Mouse (Mus musculus) embryonic facial prominence, embryonic 11.5 days (tissue): ENCODE measurements at regions not wholly inside any gene's neighbourhood (a gene's known extent, or its start where the extent isn't known, plus 50 kb on each side); places are given as distances from the start of the nearest gene placed in this dataset.

ENCODE experiments used
- ATAC-seq: fragments of 200-750 bp; cut with Nextera tagmentation; replicated peaks from 2 replicates; pipeline ENCODE4 v1.8.0; 2017; ENCODE audit warnings: low read depth; ENCODE audit not compliant: insufficient number of reproducible peaks, low FRiP score, low TSS enrichment
- DNase-seq: peaks from one replicate; pipeline ENCODE4 v3.0.0-alpha.2; 2015; ENCODE audit warnings: low spot score
- H3K27ac ChIP-seq: fragments of 300-500 bp; sonication (generic); replicated peaks from 2 replicates; pipeline ENCODE4 v1.5.1; 2014; ENCODE audit warnings: mild to moderate bottlenecking, low read depth, low read length, control low read depth
- H3K27me3 ChIP-seq: fragments of 300-500 bp; sonication (generic); 2 replicates; pipeline ENCODE4 v1.6.1; 2014; ENCODE audit warnings: mild to moderate bottlenecking, low read length, moderate library complexity, mixed read lengths; ENCODE audit not compliant: control insufficient read depth, insufficient read depth
- H3K36me3 ChIP-seq: fragments of 300-500 bp; sonication (generic); replicated peaks from 2 replicates; pipeline ENCODE4 v1.6.1; 2014; ENCODE audit warnings: low read depth, mild to moderate bottlenecking, low read length, moderate library complexity, mixed read lengths; ENCODE audit not compliant: control insufficient read depth, insufficient read depth
- H3K4me1 ChIP-seq: fragments of 300-500 bp; sonication (generic); 2 replicates; pipeline ENCODE4 v1.6.1; 2014; ENCODE audit warnings: low read length, mixed read lengths; ENCODE audit not compliant: control insufficient read depth, insufficient read depth
- H3K4me2 ChIP-seq: fragments of 300-500 bp; sonication (generic); 2 replicates; pipeline ENCODE4 v1.6.1; 2014; ENCODE audit warnings: low read depth, mild to moderate bottlenecking, control low read depth, low read length, moderate library complexity
- H3K4me3 ChIP-seq: fragments of 300-500 bp; sonication (generic); 2 replicates; pipeline ENCODE4 v1.5.1; 2014; ENCODE audit warnings: low read depth, low read length, control low read depth
- H3K9ac ChIP-seq: fragments of 300-500 bp; sonication (generic); replicated peaks from 2 replicates; pipeline ENCODE4 v1.6.1; 2014; ENCODE audit warnings: mild to moderate bottlenecking, control low read depth, low read length
- H3K9me3 ChIP-seq: fragments of 300-500 bp; sonication (generic); replicated peaks from 2 replicates; pipeline ENCODE4 v1.6.1; 2016; ENCODE audit warnings: mild to moderate bottlenecking, low read length, inconsistent platforms, mixed read lengths; ENCODE audit not compliant: control insufficient read depth
- WGBS: fragments of 180-500 bp; shearing (Covaris S2); extraction: QIAGEN DNeasy Blood & Tissue Kit; methylation state at CpG from one replicate; pipeline ENCODE4 v1.1.7; 2014; 5-methylcytosine and 5-hydroxymethylcytosine counted together

- DNase-seq = peak; percentile 34
- WGBS = 64% methylated on average over 4 of the region's 4 CpGs
- no peak overlapping the region for H3K9ac ChIP-seq
- H3K27me3 ChIP-seq = no peaks in the 10 kb centered on the region
- peaks cover 9% of the 10 kb centered on the region for H3K4me1 ChIP-seq
- no peak for ATAC-seq
- no peaks in the 10 kb centered on the region for H3K9me3 ChIP-seq
- no peak overlapping the region for H3K4me2 ChIP-seq
- H3K36me3 ChIP-seq = no peaks in the 10 kb centered on the region
- no peak overlapping the region for H3K27ac ChIP-seq
- H3K4me3 ChIP-seq = no peak overlapping the region
Measured at GRCm38 (mm10) chr5:111897568-111897967, 163.8 kb downstream of the Gm26897 start.

- H3K4me2 ChIP-seq = no peak overlapping the region
- H3K9me3 ChIP-seq = no peaks in the 10 kb centered on the region
- H3K4me3 ChIP-seq = no peak overlapping the region
- no peak overlapping the region for H3K27ac ChIP-seq
- H3K9ac ChIP-seq = no peak overlapping the region
- 62% methylated on average over 12 of the region's 12 CpGs for WGBS
- ATAC-seq (no peak), DNase-seq (no peak)
- peaks cover 6% of the 10 kb centered on the region for H3K4me1 ChIP-seq
- no peaks in the 10 kb centered on the region for H3K27me3 ChIP-seq
- no peaks in the 10 kb centered on the region for H3K36me3 ChIP-seq
Measured at GRCm38 (mm10) chr5:111898482-111898881, 164.8 kb downstream of the Gm26897 start.

- Histone ChIP-seq H3K4me2 (no peak overlapping the region), H3K27me3 (no peaks in the 10 kb centered on the region), H3K4me1 (no peaks in the 10 kb centered on the region), H3K27ac (no peak overlapping the region), H3K9ac (no peak overlapping the region), H3K9me3 (no peaks in the 10 kb centered on the region), H3K36me3 (no peaks in the 10 kb centered on the region), H3K4me3 (no peak overlapping the region)
- ATAC-seq (no peak), DNase-seq (no peak)
- 57% methylated on average over 5 of the region's 5 CpGs for WGBS
Measured at GRCm38 (mm10) chr5:111901197-111901596, 167.5 kb downstream of the Gm26897 start.

GRCm38 (mm10) chr5:111901678-111902077 is 168.0 kb downstream of the Gm26897 start:
- H3K4me1 ChIP-seq = no peaks in the 10 kb centered on the region
- no peak overlapping the region for H3K9ac ChIP-seq
- no peak overlapping the region for H3K4me2 ChIP-seq
- no peaks in the 10 kb centered on the region for H3K36me3 ChIP-seq
- DNase-seq (peak; percentile 92), ATAC-seq (no peak)
- H3K27ac ChIP-seq = no peak overlapping the region
- WGBS = 8% methylated on average over 5 of the region's 5 CpGs
- H3K9me3 ChIP-seq = no peaks in the 10 kb centered on the region
- no peak overlapping the region for H3K4me3 ChIP-seq
- H3K27me3 ChIP-seq = no peaks in the 10 kb centered on the region

- Histone ChIP-seq H3K27me3 (no peaks in the 10 kb centered on the region), H3K4me2 (no peak overlapping the region), H3K9ac (no peak overlapping the region), H3K27ac (no peak overlapping the region), H3K9me3 (no peaks in the 10 kb centered on the region), H3K36me3 (no peaks in the 10 kb centered on the region), H3K4me3 (no peak overlapping the region), H3K4me1 (no peaks in the 10 kb centered on the region)
- DNase-seq = no peak
- no peak for ATAC-seq
- 81% methylated on average over 14 of the region's 14 CpGs for WGBS
Measured at GRCm38 (mm10) chr5:111908085-111908484, 174.4 kb downstream of the Gm26897 start.

- H3K9ac ChIP-seq = no peak overlapping the region
- DNase-seq (no peak), ATAC-seq (no peak)
- no peak overlapping the region for H3K4me2 ChIP-seq
- no peaks in the 10 kb centered on the region for H3K9me3 ChIP-seq
- H3K4me1 ChIP-seq = no peaks in the 10 kb centered on the region
- H3K4me3 ChIP-seq = no peak overlapping the region
- no peaks in the 10 kb centered on the region for H3K27me3 ChIP-seq
- H3K36me3 ChIP-seq = no peaks in the 10 kb centered on the region
- no peak overlapping the region for H3K27ac ChIP-seq
- WGBS = 69% methylated on average over 8 of the region's 8 CpGs
Measured at GRCm38 (mm10) chr5:111910514-111910913, 176.8 kb downstream of the Gm26897 start.

GRCm38 (mm10) chr5:111913354-111913753 is 179.6 kb downstream of the Gm26897 start:
- no peaks in the 10 kb centered on the region for H3K4me1 ChIP-seq
- H3K9me3 ChIP-seq = no peaks in the 10 kb centered on the region
- H3K36me3 ChIP-seq = no peaks in the 10 kb centered on the region
- H3K4me2 ChIP-seq = no peak overlapping the region
- no peak overlapping the region for H3K27ac ChIP-seq
- DNase-seq (no peak), ATAC-seq (no peak)
- no peak overlapping the region for H3K4me3 ChIP-seq
- H3K9ac ChIP-seq = no peak overlapping the region
- WGBS = 59% methylated on average over 7 of the region's 7 CpGs
- no peaks in the 10 kb centered on the region for H3K27me3 ChIP-seq

GRCm38 (mm10) chr5:111914296-111914695 is 180.6 kb downstream of the Gm26897 start:
- WGBS = 61% methylated on average over 3 of the region's 3 CpGs
- ATAC-seq = no peak

More at GRCm38 (mm10) chr5:111914296-111914695, 180.6 kb downstream of the Gm26897 start:
- Histone ChIP-seq H3K9me3 (no peaks in the 10 kb centered on the region), H3K27me3 (no peaks in the 10 kb centered on the region), H3K4me2 (no peak overlapping the region), H3K4me3 (no peak overlapping the region), H3K27ac (no peak overlapping the region), H3K36me3 (no peaks in the 10 kb centered on the region), H3K4me1 (no peaks in the 10 kb centered on the region), H3K9ac (no peak overlapping the region)
- DNase-seq = no peak
